Mouse (Mus musculus) testis, adult 2 months (tissue): Measurements from ENCODE around the gene Rufy3. TPM values are rescaled to one million over a fixed set of nuclear protein-coding genes. Genes with fewer than 3 reads are reported as not detected.

ENCODE experiments used
- H3K27ac ChIP-seq: fragments of 200-500 bp; 2 replicates; pipeline ENCODE4 v1.5.1; 2012; ENCODE audit warnings: low read depth, low read length; ENCODE audit not compliant: control insufficient read depth, insufficient read depth
- H3K27me3 ChIP-seq: fragments of 200-500 bp; 2 replicates; pipeline ENCODE4 v1.6.1; 2012; ENCODE audit warnings: mild to moderate bottlenecking, low read length, moderate library complexity; ENCODE audit not compliant: control insufficient read depth, insufficient read depth
- H3K36me3 ChIP-seq: fragments of 200-500 bp; 2 replicates; pipeline ENCODE4 v1.6.1; 2012; ENCODE audit warnings: mild to moderate bottlenecking, low read length; ENCODE audit not compliant: control insufficient read depth, insufficient read depth
- H3K4me1 ChIP-seq: fragments of 200-500 bp; 2 replicates; pipeline ENCODE4 v1.6.1; 2012; ENCODE audit warnings: low read length; ENCODE audit not compliant: control insufficient read depth, insufficient read depth
- H3K4me3 ChIP-seq: fragments of 200-500 bp; 2 replicates; pipeline ENCODE4 v1.5.1; 2012; ENCODE audit warnings: low read depth, mild to moderate bottlenecking, low read length, moderate library complexity, mixed read lengths; ENCODE audit not compliant: control insufficient read depth
- CTCF ChIP-seq: fragments of 200-500 bp; IDR thresholded peaks from 2 replicates; pipeline ENCODE4 v1.5.1; 2012; ENCODE audit warnings: low read depth, mild to moderate bottlenecking, inconsistent platforms, low read length, moderate library complexity; ENCODE audit not compliant: control insufficient read depth, insufficient read depth, insufficient replicate concordance
- POLR2A ChIP-seq: fragments of 200-500 bp; IDR thresholded peaks from 2 replicates; pipeline ENCODE4 v1.6.1; 2012; ENCODE audit warnings: low read depth, mild to moderate bottlenecking, inconsistent platforms, low read length, moderate library complexity; ENCODE audit not compliant: control insufficient read depth
- polyA plus RNA-seq: library from polyadenylated mRNA; depleted of rRNA; stranded (reverse); fragments of >200 nt; gene quantifications from 2 replicates; pipeline ENCODE4 v1.2.3, GENCODE M21; 2012

The Rufy3 gene
- polyA plus RNA-seq, 1 experiment = 15.8 TPM

DNA sequence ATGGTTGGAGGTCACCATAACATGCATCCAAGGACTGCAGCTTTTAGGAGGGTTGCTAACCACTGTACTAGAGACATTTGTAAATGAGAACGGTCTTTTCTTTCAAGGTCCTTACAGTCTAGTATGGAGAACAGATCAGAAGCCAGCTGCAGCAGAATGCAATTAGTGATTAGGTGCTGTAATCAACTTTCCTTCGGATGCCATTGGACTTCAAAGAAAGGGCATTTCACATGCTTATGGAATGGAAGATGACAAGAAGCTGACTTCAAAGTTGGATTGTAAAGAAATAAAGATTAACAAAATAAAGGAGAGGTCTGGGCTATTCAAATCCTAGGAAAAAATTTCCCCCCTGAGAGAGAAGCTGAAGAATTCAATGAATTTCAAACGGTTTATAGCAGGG, 119.4 kb downstream of the Rufy3 start:
- TF ChIP-seq POLR2A (no peak), CTCF (no peak)
- H3K4me1 ChIP-seq = no peaks in the 10 kb centered on the region; the same call in 1 of the 2 replicates
- H3K27me3 ChIP-seq = no peaks in the 10 kb centered on the region
- H3K4me3 ChIP-seq = no peak overlapping the region
- H3K27ac ChIP-seq = no peak overlapping the region
- H3K36me3 ChIP-seq = no peaks in the 10 kb centered on the region

DNA sequence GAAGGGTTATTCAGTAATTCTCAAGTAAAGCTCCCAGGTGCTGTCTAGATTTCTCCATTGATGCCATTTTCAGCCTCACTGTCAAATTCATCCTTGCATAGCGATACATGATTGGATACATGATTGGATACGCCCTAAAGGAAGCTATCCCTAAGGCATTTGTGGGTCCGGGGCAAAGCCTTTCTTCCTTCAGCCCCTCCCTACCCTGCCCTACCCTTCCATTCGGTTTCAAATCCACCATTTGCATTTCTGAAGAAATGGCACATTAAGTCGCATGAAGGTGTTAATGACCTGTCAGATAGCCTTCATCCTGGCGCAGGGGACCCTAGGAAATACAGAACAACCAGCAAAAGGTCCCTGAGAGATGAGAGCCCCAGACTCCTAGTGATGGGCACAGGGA, 120.5 kb downstream of the Rufy3 start:
- H3K4me3 ChIP-seq = no peak overlapping the region
- no peaks in the 10 kb centered on the region for H3K36me3 ChIP-seq
- H3K27ac ChIP-seq = no peak overlapping the region
- H3K4me1 ChIP-seq = no peaks in the 10 kb centered on the region; the same call in 1 of the 2 replicates
- H3K27me3 ChIP-seq = no peaks in the 10 kb centered on the region
- TF ChIP-seq POLR2A (no peak), CTCF (no peak)

DNA sequence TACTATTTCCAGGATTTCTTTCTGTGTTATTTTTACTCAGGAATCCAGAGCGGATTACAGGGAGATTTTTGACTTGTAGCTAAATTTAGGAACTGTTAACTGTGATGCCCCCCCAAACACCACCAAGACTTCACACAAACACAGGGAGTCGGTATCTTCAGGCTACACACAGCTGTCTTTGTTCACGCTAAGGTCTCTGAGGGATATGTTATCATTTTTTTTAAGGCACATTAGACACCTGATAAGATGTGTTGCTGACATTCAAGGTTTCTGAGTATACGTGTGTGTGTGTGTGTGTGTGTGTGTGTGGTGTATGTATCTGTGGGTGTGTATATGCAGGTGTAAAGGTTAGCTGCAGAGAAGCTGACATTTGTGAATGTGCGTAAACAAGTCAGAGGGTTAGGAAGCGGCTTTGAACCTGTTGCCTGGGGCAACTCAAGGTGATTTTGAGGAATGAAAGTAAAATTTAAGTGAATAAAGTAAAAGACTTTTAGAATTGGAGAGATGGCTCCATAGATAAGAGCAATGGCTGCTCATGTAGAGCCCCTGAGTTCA, 121.0 kb downstream of the Rufy3 start:
- no peaks in the 10 kb centered on the region for H3K27me3 ChIP-seq

DNA sequence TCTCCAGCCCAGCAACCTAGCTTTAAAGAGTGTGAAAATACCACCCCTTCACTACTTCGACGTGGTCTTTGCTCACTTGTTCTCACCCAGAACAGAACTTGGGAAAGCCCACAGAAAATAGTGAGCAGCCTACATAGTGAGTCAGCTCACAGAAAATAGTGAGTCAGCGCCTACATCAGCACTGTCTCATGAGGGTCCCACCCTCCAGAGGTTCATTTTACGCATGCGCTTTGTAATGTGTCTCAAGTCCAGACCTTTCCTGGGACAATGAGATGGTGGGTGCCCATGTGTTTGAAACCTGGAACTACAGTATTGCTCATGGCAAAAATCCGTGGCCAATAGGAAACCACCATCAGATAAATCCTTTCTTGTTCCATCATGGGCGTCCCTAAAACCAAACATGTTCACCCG, 123.2 kb downstream of the Rufy3 start:
- Histone ChIP-seq H3K4me3 (no peak overlapping the region), H3K27me3 (no peaks in the 10 kb centered on the region), H3K36me3 (no peaks in the 10 kb centered on the region), H3K27ac (no peak overlapping the region), H3K4me1 (no peaks in the 10 kb centered on the region; the same call in 1 of the 2 replicates)
- no peak for TF ChIP-seq CTCF
- TF ChIP-seq POLR2A = no peak

More for the DNA sequence above, 121.0 kb downstream of the Rufy3 start:
- TF ChIP-seq POLR2A (no peak), CTCF (no peak)
- Histone ChIP-seq H3K4me1 (no peaks in the 10 kb centered on the region; the same call in 1 of the 2 replicates), H3K36me3 (no peaks in the 10 kb centered on the region), H3K27ac (no peak overlapping the region), H3K4me3 (no peak overlapping the region)

DNA sequence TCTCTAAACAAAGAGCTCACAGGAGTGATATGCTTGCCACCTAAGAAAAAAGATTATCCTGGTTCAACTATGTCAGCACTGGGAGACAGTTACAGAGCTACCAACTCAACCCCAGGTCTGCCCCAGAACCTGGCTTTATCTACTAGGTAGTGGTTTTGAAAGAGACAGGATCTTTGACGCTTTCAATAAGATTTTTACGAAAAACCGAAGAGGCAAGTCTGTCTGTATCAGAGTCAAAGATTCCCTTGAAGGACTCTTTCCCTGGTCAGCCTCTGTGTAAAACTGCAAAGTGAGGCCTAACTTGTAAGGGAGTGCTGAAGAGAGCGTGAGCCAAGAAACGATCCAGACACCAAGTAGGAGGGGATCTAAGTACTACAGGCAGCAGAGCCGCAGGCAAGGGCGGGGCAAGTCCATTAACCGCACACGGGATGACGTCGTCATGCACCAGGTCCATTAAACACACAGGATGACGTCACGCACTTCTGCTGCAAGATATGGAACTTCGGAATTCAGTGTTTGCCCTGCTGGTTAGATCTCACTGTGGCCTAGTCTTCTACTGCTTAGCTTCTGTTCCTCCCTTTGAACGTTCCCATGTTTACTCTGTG, 123.8 kb downstream of the Rufy3 start:
- no peaks in the 10 kb centered on the region for H3K27me3 ChIP-seq
- H3K4me1 ChIP-seq = no peaks in the 10 kb centered on the region; the same call in 1 of the 2 replicates
- no peaks in the 10 kb centered on the region for H3K36me3 ChIP-seq
- TF ChIP-seq POLR2A = no peak
- no peak for TF ChIP-seq CTCF
- H3K27ac ChIP-seq = no peak overlapping the region
- H3K4me3 ChIP-seq = no peak overlapping the region

DNA sequence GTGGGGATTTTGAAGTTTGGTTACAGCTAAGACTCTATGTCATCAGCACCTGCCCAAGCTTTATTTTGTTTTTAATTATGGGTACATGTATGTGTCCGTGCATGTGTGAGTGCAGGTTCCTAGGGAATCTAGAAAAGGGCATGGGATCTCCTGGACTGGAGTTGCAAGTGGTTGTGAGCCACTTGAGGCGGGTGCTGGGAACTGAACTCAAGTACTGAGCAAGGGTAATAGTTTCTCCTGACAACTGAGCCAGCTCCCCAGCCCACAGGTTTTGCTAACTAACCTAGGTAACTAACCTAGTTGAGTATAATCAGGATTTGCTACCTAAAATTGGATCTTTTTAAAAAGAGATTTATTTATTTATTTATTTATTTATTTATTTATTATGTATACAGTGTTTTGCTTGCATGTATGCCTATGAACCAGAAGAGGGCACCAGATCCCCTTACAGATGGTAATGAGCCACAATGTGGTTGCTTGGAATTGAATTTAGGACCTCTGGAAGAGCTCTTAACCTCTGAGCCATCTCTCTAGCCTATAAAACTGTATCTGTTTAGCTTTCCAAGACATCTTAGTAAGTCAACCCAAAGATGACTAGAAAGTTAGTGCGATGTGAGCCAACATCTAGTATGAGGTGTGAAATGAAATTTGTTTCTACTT, 124.6 kb downstream of the Rufy3 start:
- TF ChIP-seq CTCF = no peak
- TF ChIP-seq POLR2A = no peak
- no peaks in the 10 kb centered on the region for H3K36me3 ChIP-seq
- no peaks in the 10 kb centered on the region for H3K27me3 ChIP-seq
- no peak overlapping the region for H3K4me3 ChIP-seq
- no peaks in the 10 kb centered on the region; the same call in 1 of the 2 replicates for H3K4me1 ChIP-seq
- H3K27ac ChIP-seq = no peak overlapping the region

DNA sequence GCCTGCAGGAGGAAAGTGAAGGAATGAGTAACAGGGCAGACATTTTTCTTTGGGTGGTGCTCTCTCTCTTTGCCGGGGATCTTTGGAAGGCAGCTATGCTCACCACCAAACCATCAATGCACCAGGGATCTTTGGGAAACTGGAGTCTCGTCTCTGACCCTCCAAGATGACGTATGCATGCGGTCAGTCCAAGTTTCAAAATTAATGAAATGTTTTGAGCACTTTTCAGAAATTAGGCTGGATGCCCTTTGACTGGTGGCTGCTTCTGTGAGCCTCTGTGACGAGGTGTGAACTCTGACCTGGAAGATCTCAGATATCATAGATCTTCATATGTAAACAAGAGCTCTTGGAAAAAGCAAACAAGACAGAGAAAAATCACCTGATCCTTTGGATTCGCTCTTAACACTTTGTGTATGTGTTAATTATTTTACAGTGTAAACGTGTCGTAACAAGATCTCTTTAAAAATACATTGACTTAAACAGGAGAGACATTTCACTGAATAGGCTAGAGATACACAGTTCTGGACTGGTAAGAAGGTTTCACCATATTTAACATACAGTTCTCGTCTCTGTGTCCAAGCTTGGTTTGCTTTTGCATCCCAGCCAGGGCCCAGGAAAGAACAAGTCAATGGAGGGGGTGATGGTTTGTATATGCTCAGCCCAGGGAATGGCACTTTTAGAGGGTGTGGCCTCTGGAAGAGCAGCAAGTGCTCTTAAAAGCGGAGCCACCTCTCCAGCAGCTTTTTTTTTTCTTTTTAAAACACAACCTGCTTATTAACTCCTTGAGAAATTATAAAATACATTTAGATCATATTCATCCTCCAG, 126.1 kb downstream of the Rufy3 start:
- Histone ChIP-seq H3K4me3 (no peak overlapping the region), H3K27ac (no peak overlapping the region), H3K36me3 (no peaks in the 10 kb centered on the region), H3K4me1 (no peaks in the 10 kb centered on the region; the same call in 1 of the 2 replicates), H3K27me3 (no peaks in the 10 kb centered on the region)
- TF ChIP-seq CTCF (no peak), POLR2A (no peak)
